Mouse (Mus musculus): ENCODE data around the gene Krtap19-3. TPM values are rescaled to one million over a fixed set of nuclear protein-coding genes. Genes with fewer than 3 reads are reported as not detected.

The Krtap19-3 gene
- not detected for total RNA-seq (2022)

GRCm38 (mm10) chr16:88877938-88878337 lies at the start of gene Krtap19-3:
TSS of gene Krtap19-3 (minus strand) at chr16:88878038.
- no peak for DNase-seq (ENCODE audit: low spot score)

GRCm38 (mm10) chr16:88896357-88896756 lies 18.5 kb upstream of the Krtap19-3 start, which contains the start of gene Krtap19-5:
TSS of gene Krtap19-5 (minus strand) at chr16:88896457.
- DNase-seq (ENCODE audit: low spot score) = no peak

- DNase-seq (ENCODE audit: low spot score) = no peak
Measured at GRCm38 (mm10) chr16:88886870-88887269, 9.0 kb upstream of the Krtap19-3 start.

- DNase-seq (ENCODE audit: low spot score) = no peak
Measured at GRCm38 (mm10) chr16:88884989-88885388, 7.2 kb upstream of the Krtap19-3 start, which contains the start of gene Krtap19-4. TSS of gene Krtap19-4 (minus strand) at chr16:88885089.

- no peak for DNase-seq (ENCODE audit: low spot score)
Measured at GRCm38 (mm10) chr16:88874169-88874568, 3.7 kb downstream of the Krtap19-3 start, which contains the start of gene Krtap19-2. TSS of gene Krtap19-2 (minus strand) at chr16:88874269.

- no peak for DNase-seq (ENCODE audit: low spot score)
Measured at GRCm38 (mm10) chr16:88869311-88869710, 8.5 kb downstream of the Krtap19-3 start, which contains the start of gene Krtap19-1. TSS of gene Krtap19-1 (minus strand) at chr16:88869411.

- DNase-seq (ENCODE audit: low spot score) = no peak
Measured at GRCm38 (mm10) chr16:88864887-88865407, 12.9 kb downstream of the Krtap19-3 start.

- DNase-seq (ENCODE audit: low spot score) = no peak
Measured at GRCm38 (mm10) chr16:88851450-88851849, 26.4 kb downstream of the Krtap19-3 start.

GRCm38 (mm10) chr16:88848558-88848957 lies 29.3 kb downstream of the Krtap19-3 start:
- no peak for DNase-seq (ENCODE audit: low spot score)

GRCm38 (mm10) chr16:88847363-88847762 lies 30.5 kb downstream of the Krtap19-3 start:
- no peak for DNase-seq (ENCODE audit: low spot score)

Other genes starting within 250 kb of the Krtap19-3 start
- gene Krtap26-1, start 230.2 kb downstream of the Krtap19-3 start, total RNA-seq (2022) = not detected
- not detected for gene Krtap27-1, start 206.4 kb downstream of the Krtap19-3 start, total RNA-seq (2022)
- gene 2310061N02Rik, start 170.1 kb downstream of the Krtap19-3 start, total RNA-seq (2022) = not detected
- gene Krtap13-1, start 149.2 kb downstream of the Krtap19-3 start, total RNA-seq (2022) = not detected
- gene Krtap13, start 126.4 kb downstream of the Krtap19-3 start, total RNA-seq (2022) = not detected
- gene 2310034C09Rik, start 119.2 kb downstream of the Krtap19-3 start, total RNA-seq (2022) = not detected
- not detected for gene 2310057N15Rik, start 103.8 kb downstream of the Krtap19-3 start, total RNA-seq (2022)
- not detected for gene Gm5965, start 100.1 kb downstream of the Krtap19-3 start, total RNA-seq (2022)
- gene Gm20741, start 65.8 kb downstream of the Krtap19-3 start, total RNA-seq (2022) = not detected
- not detected for gene Krtap15, start 57.8 kb downstream of the Krtap19-3 start, total RNA-seq (2022)
- not detected for gene Krtap14, start 51.9 kb downstream of the Krtap19-3 start, total RNA-seq (2022)
- not detected for gene Krtap19-1, start 8.6 kb downstream of the Krtap19-3 start, total RNA-seq (2022)
- gene Krtap19-2, start 3.8 kb downstream of the Krtap19-3 start, total RNA-seq (2022) = not detected
- not detected for gene Krtap19-4, start 7.1 kb upstream of the Krtap19-3 start, total RNA-seq (2022)
- gene Krtap19-5, start 18.4 kb upstream of the Krtap19-3 start, total RNA-seq (2022) = not detected
- gene Krtap19-9b, start 54.2 kb upstream of the Krtap19-3 start, total RNA-seq (2022) = not detected
- gene Krtap16-3, start 84.8 kb upstream of the Krtap19-3 start, total RNA-seq (2022) = not detected
- gene Krtap22-2, start 132.7 kb upstream of the Krtap19-3 start, total RNA-seq (2022) = not detected
- gene Gm10229, start 137.2 kb upstream of the Krtap19-3 start, total RNA-seq (2022) = not detected
- not detected for gene Krtap6-1, start 153.7 kb upstream of the Krtap19-3 start, total RNA-seq (2022)
- gene Gm10228, start 163.4 kb upstream of the Krtap19-3 start, total RNA-seq (2022) = not detected
- gene Krtap6-5, start 169.8 kb upstream of the Krtap19-3 start, total RNA-seq (2022) = not detected
- gene 1110025L11Rik, start 186.0 kb upstream of the Krtap19-3 start, total RNA-seq (2022) = not detected
- gene Krtap6-3, start 206.0 kb upstream of the Krtap19-3 start, total RNA-seq (2022) = not detected

Measured in heart, adult 8-10 months (tissue).